Mouse (Mus musculus): ENCODE measurements around the gene Habp2. TPM values are rescaled to one million over a fixed set of nuclear protein-coding genes. Genes with fewer than 3 reads are reported as not detected.

Gene Habp2
- polyA plus RNA-seq, 1 experiment from 2014 or later, result 0.16 TPM

- H3K27me3 ChIP-seq, result no peaks in the 10 kb centered on the region
- WGBS, result 86% methylated on average over 7 of the region's 7 CpGs
- ATAC-seq (ENCODE audit: low FRiP score, low read depth), result no peak
These were observed 80.8 kb downstream of the Habp2 start for GRCm38 (mm10) chr19:56367778-56368177.

DNA sequence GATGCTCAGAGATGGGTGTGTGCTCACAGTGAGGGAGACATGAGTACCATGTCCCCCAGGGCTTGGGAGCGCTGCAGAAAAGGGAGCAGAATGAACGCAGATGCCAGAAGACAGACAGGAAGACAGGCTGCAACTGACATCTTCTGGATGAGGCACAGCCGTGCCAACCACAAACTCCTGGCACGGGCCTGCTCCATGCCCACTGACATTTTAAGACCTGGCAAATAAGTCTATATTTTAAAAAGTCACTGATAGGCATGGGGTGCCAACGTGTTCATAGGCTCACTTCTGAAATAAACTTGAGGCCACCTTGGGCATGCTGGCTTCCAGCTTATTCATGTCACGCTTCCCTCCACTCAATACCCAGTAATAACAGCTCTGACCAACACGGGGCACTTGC lies 82.0 kb downstream of the Habp2 start:
- no peak overlapping the region for H3K4me3 ChIP-seq
- H3K9ac ChIP-seq, result no peak overlapping the region
- peaks cover 4% of the 10 kb centered on the region; the same call in 1 of the 2 replicates for H3K4me1 ChIP-seq (replicated peaks)
- H3K4me2 ChIP-seq, result no peak overlapping the region
- no peak overlapping the region for H3K27ac ChIP-seq (replicated peaks)
- WGBS, result 90% methylated on average over 7 of the region's 7 CpGs
- ATAC-seq (ENCODE audit: low FRiP score, low read depth), result no peak
- no peaks in the 10 kb centered on the region for H3K36me3 ChIP-seq
- no peaks in the 10 kb centered on the region for H3K9me3 ChIP-seq
- no peaks in the 10 kb centered on the region for H3K27me3 ChIP-seq

More at GRCm38 (mm10) chr19:56367778-56368177, 80.8 kb downstream of the Habp2 start:
- peaks cover 7% of the 10 kb centered on the region; the same call in 1 of the 2 replicates for H3K4me1 ChIP-seq (replicated peaks)
- no peak overlapping the region for H3K27ac ChIP-seq (replicated peaks)
- no peaks in the 10 kb centered on the region for H3K9me3 ChIP-seq
- H3K36me3 ChIP-seq, result no peaks in the 10 kb centered on the region
- H3K4me2 ChIP-seq, result no peak overlapping the region
- H3K9ac ChIP-seq, result no peak overlapping the region
- no peak overlapping the region for H3K4me3 ChIP-seq

Other genes with a start within 250 kb of the Habp2 start
- gene Nrap, start 102.9 kb downstream of the Habp2 start, polyA plus RNA-seq (2015; fragmentation: Nextera tagmentation; extraction: Ambion mirVana), result 0.25 and 0.38 TPM in 2 replicates
- gene Casp7, start 110.0 kb downstream of the Habp2 start, polyA plus RNA-seq (2015; fragmentation: Nextera tagmentation; extraction: Ambion mirVana), result 21.5 and 22.0 TPM in 2 replicates
- 0.13 and 0.30 TPM in 2 replicates for gene Plekhs1, start 174.5 kb downstream of the Habp2 start, polyA plus RNA-seq (2015; fragmentation: Nextera tagmentation; extraction: Ambion mirVana)

Measured in hindbrain, embryonic 15.5 days (tissue).